Mouse (Mus musculus): Measurements from ENCODE around the gene Zmpste24.
"Not testable (repeated sequence)": the region's sequence is repeated elsewhere in the genome, so short reads cannot be mapped to it uniquely, and the experiment has no call there.

The Zmpste24 gene

GRCm38 (mm10) chr4:121097650-121098378 is at the start of gene Zmpste24:
Gene Zmpste24 (minus strand): TSS chr4:121098241.
- peak; percentile 79 for DNase-seq (ENCODE audit: low spot score)

DNA sequence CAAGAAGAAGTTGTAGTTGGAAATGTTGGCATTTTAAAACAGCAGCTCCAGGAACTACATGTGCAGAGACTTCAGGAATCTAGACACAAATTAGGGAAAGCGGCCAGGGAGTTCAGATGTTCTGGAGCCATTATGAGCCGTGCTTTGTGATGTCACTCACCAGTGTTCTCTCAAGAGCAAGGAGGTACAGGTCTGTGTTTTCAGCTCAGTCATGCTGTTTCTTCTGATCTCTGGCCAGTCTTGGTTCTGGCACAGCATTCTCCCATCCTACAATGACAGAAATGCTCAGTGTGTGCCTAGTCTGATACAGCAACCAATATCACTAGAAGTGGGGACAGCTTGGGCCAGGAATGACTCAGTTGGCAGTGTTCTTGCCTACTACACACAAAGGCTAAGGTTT is 11.1 kb upstream of the Zmpste24 start, which contains the start of gene Tmco2:
Gene Tmco2 (minus strand): TSS at position 101 of the 400 bp plus-strand sequence.
- DNase-seq (ENCODE audit: low spot score) = no peak

DNA sequence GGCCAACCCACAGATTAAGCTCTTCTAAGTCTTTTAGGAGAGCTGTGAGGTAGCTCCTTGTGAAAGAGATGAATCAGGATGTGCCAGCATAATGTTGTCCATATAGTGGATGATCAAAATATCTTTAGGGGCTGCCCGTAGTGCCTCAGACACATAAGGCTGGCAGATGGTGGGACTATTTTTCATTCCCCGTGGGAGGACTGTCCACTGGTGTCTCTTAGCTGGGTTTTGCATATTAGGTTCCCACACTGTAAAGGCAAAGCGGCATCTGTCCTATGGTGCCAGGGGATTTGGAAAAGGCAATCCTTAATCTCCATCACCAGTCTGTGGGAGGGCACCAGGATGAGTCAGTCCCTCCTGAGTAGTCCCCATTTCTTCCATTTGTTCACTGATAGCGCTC is 5.3 kb upstream of the Zmpste24 start:
- DNase-seq (ENCODE audit: low spot score) = no peak

DNA sequence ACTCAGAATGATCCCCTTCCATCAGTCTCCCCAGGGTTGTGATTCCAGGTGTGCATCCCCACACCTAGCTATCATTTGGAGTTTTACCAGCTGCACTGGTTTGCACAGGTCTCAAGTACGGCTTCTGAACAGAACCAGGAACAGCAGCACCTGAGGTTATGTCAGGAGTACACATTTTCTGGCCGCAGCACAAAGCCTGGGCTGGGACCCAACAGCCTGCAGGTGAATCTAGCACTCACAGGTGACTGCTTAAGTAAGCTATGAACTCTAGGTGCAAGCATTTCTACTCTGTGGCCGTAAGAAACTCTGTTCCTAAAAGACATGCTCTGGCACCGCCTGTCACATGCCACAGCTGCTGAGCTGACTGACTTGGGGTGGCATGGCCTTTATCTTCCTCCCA is 7.8 kb downstream of the Zmpste24 start:
- no peak for DNase-seq (ENCODE audit: low spot score)

GRCm38 (mm10) chr4:121088696-121089095 is 9.3 kb downstream of the Zmpste24 start:
- no peak for DNase-seq (ENCODE audit: low spot score)

- DNase-seq (ENCODE audit: low spot score) = no peak
Measured at GRCm38 (mm10) chr4:121084506-121084905, 13.5 kb downstream of the Zmpste24 start.

GRCm38 (mm10) chr4:121080395-121080794 is 17.6 kb downstream of the Zmpste24 start:
- DNase-seq (ENCODE audit: low spot score) = no peak

GRCm38 (mm10) chr4:121077915-121078646 is 20.0 kb downstream of the Zmpste24 start:
- DNase-seq (ENCODE audit: low spot score) = no peak

GRCm38 (mm10) chr4:121074250-121074649 is 23.8 kb downstream of the Zmpste24 start:
- no peak for DNase-seq (ENCODE audit: low spot score)

DNA sequence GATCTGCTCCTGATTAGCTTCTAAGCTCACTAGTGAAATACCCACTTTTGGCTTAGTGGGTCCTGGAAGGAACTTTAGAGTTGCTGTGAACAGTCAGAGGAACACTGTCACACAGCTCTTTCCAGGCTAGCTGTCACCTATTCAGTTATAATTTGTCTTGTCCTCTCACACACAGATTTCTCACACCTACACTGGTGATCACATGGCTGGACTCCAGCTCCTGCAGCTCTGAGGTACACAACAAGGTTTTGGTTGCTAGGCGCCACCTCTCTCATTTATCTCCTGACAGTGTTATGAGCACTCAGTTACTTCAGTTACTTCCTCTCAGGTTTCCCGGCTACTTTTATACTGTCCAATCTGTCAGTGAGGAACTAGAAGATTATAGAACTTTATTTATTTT is 32.7 kb downstream of the Zmpste24 start:
- DNase-seq (ENCODE audit: low spot score) = no peak

DNA sequence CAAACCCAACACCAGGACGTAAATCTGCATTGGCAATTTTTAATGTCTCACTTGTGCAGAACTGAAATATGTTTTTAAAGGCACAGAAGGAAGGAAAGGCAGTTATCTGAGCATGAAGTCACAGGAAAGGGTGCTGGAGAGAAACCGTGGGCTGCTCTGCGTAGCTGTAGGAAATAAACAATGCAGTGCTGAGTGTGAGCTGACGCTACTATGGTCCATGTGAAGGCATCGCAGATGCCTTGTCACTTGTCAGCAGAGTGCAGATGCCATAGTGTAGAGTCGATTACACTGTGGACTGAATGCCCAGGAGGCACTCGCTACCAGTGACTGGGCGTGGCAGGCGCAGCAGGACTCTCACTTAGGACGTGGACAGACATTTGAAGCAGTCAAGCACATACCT is 38.8 kb downstream of the Zmpste24 start:
- DNase-seq (ENCODE audit: low spot score) = not testable (repeated sequence)

- DNase-seq (ENCODE audit: low spot score) = no peak
Measured at GRCm38 (mm10) chr4:121057032-121057431, 41.0 kb downstream of the Zmpste24 start.

- no peak for DNase-seq (ENCODE audit: low spot score)
Measured at GRCm38 (mm10) chr4:121056342-121056741, 41.7 kb downstream of the Zmpste24 start.

- no peak for DNase-seq (ENCODE audit: low spot score)
Measured at GRCm38 (mm10) chr4:121052454-121053323, 45.4 kb downstream of the Zmpste24 start.

DNA sequence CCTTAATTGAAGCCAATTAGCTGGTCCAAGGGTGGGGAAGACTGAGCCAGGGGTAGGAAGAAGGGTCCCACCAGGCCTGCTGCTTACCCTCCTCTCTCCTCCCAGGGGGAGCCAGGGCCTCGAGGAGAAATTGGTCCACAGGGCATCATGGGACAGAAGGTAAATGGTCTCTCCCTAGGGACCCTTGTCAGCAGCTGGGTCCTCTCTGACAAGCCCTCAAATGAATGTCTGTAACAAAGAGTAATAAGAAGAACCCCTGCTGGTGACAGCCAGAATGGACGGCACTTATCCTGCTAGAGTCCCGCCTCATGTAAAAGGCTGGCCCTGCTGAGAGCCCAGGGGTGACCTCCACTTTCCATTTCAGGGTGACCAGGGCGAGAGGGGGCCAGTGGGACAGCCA is 46.2 kb downstream of the Zmpste24 start:
- DNase-seq (ENCODE audit: low spot score) = no peak

GRCm38 (mm10) chr4:121042946-121043345 is 55.1 kb downstream of the Zmpste24 start:
- DNase-seq (ENCODE audit: low spot score) = no peak

DNA sequence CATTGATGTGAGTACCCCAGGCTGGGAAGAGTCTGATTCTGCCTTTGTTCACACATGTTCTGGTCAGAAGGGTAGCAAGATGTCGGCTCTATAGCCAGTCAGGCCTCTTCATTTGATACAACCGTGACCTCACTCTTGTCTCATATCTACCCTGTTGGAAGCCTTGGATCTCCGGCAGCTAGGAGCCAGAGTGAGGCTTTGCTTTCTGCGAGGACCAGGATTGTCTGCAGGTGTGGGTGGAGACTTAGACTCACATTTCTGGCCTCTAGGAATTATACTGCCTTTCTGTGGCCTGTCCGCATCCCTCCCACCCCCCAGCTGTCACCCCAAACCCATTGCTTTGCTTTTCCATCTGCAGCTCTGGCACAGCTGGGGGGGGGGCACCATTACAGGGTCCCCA is 55.6 kb downstream of the Zmpste24 start:
- DNase-seq (ENCODE audit: low spot score) = no peak

DNA sequence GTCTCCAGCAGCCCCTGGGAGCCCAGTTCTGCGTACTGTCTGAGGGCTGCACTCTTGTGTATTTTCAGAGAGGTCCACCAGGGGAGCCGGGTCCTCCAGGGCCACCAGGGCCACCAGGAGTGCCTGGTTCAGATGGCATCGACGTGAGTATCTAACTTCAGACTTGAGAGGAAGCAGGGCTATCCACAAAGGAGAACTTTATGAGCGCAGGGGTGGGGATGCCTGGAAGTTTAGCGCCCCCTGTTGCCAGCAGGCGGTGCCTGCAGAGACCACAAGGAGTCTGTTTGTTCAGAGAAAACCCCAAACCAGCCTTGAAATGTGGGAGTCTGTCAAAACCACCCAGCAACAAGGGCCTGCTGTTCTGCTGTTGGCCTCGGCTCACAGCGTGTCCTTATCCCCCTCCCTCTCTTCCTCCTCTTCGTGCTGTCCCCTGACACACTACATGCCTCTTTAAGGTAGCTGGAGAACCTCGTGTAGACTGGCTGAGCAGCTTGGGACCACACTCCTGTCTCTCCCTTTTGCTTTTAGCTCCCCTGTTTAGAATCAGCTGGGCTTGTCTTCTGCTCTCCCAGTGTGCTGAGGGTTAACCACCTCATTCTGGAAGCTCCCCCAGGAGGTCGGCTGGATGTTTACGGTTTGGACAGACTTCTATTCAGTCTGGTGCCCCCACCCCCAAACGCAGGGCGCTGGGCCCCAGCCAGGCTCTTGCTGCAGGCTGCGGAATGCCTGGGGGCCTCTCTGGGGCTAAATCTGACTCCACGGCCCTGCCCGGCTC is 57.0 kb downstream of the Zmpste24 start:
- DNase-seq (ENCODE audit: low spot score) = peak; percentile 46

GRCm38 (mm10) chr4:121040323-121040722 is 57.7 kb downstream of the Zmpste24 start:
- DNase-seq (ENCODE audit: low spot score) = no peak

DNA sequence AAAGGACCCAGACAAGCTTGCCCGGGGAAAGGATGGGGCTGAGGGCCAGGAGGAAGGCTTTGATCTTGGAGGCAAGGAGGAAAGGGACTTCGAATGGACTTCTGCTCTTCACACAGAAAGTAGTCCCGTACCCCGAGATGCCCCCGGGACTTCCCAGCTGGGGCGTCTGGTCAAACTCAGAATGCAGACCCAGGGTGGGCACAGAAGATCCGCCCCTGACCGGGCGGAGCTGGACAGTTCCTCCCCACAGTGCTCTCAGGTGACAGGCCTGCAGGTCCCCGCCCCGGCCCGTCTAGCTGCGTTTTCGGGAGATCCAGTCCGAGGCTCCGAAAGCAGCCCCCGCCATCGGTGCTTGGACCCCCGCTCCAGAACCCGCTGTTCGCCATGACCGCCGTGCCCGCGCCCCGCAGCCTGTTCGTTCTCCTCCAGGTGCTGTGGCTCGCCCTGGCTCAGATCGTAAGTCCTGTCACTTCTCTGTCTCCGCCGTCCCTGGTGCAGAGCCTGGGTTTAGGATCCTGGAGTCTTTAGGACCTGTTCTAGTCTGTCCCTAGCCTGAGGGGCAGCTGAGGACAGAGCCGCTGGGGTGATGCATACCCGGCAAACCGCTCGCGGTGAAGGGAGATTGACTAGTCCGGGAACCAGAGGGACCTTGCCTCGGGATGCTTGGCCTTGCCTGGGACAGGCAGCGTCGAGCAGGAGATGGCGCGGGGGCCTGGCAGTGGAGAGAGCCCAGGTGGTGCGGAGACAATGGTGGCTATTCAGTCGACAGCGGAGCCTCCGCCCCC is 58.5 kb downstream of the Zmpste24 start, which contains the start of gene Col9a2:
Gene Col9a2 (plus strand): TSS at position 55 of the 785 bp plus-strand sequence.
- no peak for DNase-seq (ENCODE audit: low spot score)

DNA sequence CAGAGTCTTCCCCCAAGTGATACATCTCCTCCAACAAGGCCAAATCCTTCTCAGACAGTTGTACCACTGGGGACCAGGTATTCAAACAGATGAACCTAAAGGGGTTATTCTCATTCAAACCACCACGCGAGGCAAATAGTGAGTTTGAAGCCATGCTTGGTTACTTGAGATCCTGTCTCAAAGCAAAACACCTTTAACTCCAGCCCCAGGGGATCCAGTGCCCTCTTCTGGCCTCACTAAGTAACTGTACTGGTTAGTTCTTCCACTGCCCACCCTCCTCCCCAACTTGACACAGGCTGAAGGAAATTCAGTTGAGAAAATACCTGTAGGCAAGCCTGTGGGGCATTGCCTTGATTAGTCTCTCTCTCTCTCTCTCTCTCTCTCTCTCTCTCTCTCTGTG is 65.0 kb downstream of the Zmpste24 start:
- DNase-seq (ENCODE audit: low spot score) = no peak
